Mouse (Mus musculus) testis, adult 2 months (tissue): ENCODE results near the gene Pdxdc1.

Experiments used
- CTCF ChIP-seq: fragments of 200-500 bp; IDR thresholded peaks from 2 replicates; pipeline ENCODE4 v1.5.1; 2012; ENCODE audit warnings: low read depth, mild to moderate bottlenecking, inconsistent platforms, low read length, moderate library complexity; ENCODE audit not compliant: control insufficient read depth, insufficient read depth, insufficient replicate concordance
- POLR2A ChIP-seq: fragments of 200-500 bp; IDR thresholded peaks from 2 replicates; pipeline ENCODE4 v1.6.1; 2012; ENCODE audit warnings: low read depth, mild to moderate bottlenecking, inconsistent platforms, low read length, moderate library complexity; ENCODE audit not compliant: control insufficient read depth

- TF ChIP-seq CTCF (no peak), POLR2A (no peak)
These were observed 24.6 kb upstream of the Pdxdc1 start for GRCm38 (mm10) chr16:13927456-13928075.
